Mouse (Mus musculus) heart, postnatal 10 days (tissue): Measurements from ENCODE around the gene Hnrnpl. TPM values are rescaled to one million over a fixed set of nuclear protein-coding genes. Genes with fewer than 3 reads are reported as not detected.
A peak's percentile ranks its signal among the peaks of the same experiment; 100 is the strongest.

Source experiments
- DNase-seq, 2 experiments: peaks; one replicate each; pipeline ENCODE4 v3.0.0; 2021
- intact Hi-C: fragments of 180-260 bp; cut with DNase I; formaldehyde crosslinking; loops from one replicate; pipeline ENCODE4 v1.15.1; 2025
- total RNA-seq, 2 experiments: library from RNA; stranded (reverse); gene quantifications; 2 replicates each; pipeline ENCODE4 v1.2.3; 2021

Gene Hnrnpl
- total RNA-seq, 2 experiments from 2014 or later = 423 to 428 TPM

- intact Hi-C loops = loop anchor here (1.0 kb wide), 1 partner anchor 10 kb away; no protein-coding TSS in a partner anchor
Observed at GRCm38 (mm10) chr7:28822993-28823903, 14.9 kb downstream of the Hnrnpl start.

GRCm38 (mm10) chr7:28823932-28824331 is 15.6 kb downstream of the Hnrnpl start:
- intact Hi-C loops = loop anchor here (1.0 to 2.0 kb wide), 2 partner anchors 11 to 15 kb away; partner anchors contain the start of gene Hnrnpl
- DNase-seq = no peak

More at GRCm38 (mm10) chr7:28822993-28823903, 14.9 kb downstream of the Hnrnpl start:
- peak in 1 of 2 experiments; percentile 38 for DNase-seq

GRCm38 (mm10) chr7:28824941-28825685 is 16.8 kb downstream of the Hnrnpl start, which contains the start of gene Ech1:
Gene Ech1, plus strand, starts transcription at chr7:28825217.
- peak; percentile 95 for DNase-seq
- intact Hi-C loops = loop anchor here (2.0 kb wide), 1 partner anchor 16 kb away; the partner anchor contains the start of gene Hnrnpl

- intact Hi-C loops = loop anchor here (2.0 kb wide), 3 partner anchors 17 to 41 kb away; partner anchors contain the start of gene Hnrnpl
Observed at GRCm38 (mm10) chr7:28825686-28826401, 17.5 kb downstream of the Hnrnpl start.

GRCm38 (mm10) chr7:28826402-28826772 is 18.0 kb downstream of the Hnrnpl start:
- intact Hi-C loops = loop anchor here (2.0 kb wide), 2 partner anchors 32 to 40 kb away; no protein-coding TSS in a partner anchor
- peak in 1 of 2 experiments; percentile 32 for DNase-seq

More at GRCm38 (mm10) chr7:28825686-28826401, 17.5 kb downstream of the Hnrnpl start:
- DNase-seq = peak; percentile 67 to 72

- DNase-seq = peak in 1 of 2 experiments; percentile 71
- intact Hi-C loops = loop anchor here (1.0 to 2.0 kb wide), 3 partner anchors 14 to 39 kb away; no protein-coding TSS in a partner anchor
Observed at GRCm38 (mm10) chr7:28827338-28827737, 19.0 kb downstream of the Hnrnpl start.

- DNase-seq = peak; percentile 80 to 81
Observed at GRCm38 (mm10) chr7:28829821-28830220, 21.5 kb downstream of the Hnrnpl start.

GRCm38 (mm10) chr7:28830981-28831380 is 22.6 kb downstream of the Hnrnpl start:
- intact Hi-C loops = no loop called here
- peak in 1 of 2 experiments; percentile 50 for DNase-seq

More at GRCm38 (mm10) chr7:28829821-28830220, 21.5 kb downstream of the Hnrnpl start:
- intact Hi-C loops = no loop called here

GRCm38 (mm10) chr7:28831411-28832125 is 23.2 kb downstream of the Hnrnpl start:
- intact Hi-C loops = no loop called here
- peak in 1 of 2 experiments; percentile 12 for DNase-seq

GRCm38 (mm10) chr7:28832137-28832536 is 23.8 kb downstream of the Hnrnpl start:
- peak in 1 of 2 experiments; percentile 13 for DNase-seq
- intact Hi-C loops = no loop called here

GRCm38 (mm10) chr7:28833723-28834347 is 25.5 kb downstream of the Hnrnpl start, which contains the start of gene Lgals4:
Gene Lgals4, plus strand, starts transcription at chr7:28833854.
- DNase-seq = peak in 1 of 2 experiments; percentile 26
- intact Hi-C loops = no loop called here

GRCm38 (mm10) chr7:28836936-28837335 is 28.6 kb downstream of the Hnrnpl start:
- intact Hi-C loops = no loop called here

GRCm38 (mm10) chr7:28838331-28838730 is 30.0 kb downstream of the Hnrnpl start:
- no peak for DNase-seq
- intact Hi-C loops = no loop called here

More at GRCm38 (mm10) chr7:28836936-28837335, 28.6 kb downstream of the Hnrnpl start:
- no peak for DNase-seq

- no peak for DNase-seq
- intact Hi-C loops = no loop called here
Observed at GRCm38 (mm10) chr7:28847273-28847672, 38.9 kb downstream of the Hnrnpl start.

- intact Hi-C loops = no loop called here
- DNase-seq = peak in 1 of 2 experiments; percentile 35
Observed at GRCm38 (mm10) chr7:28849700-28850236, 41.4 kb downstream of the Hnrnpl start.

GRCm38 (mm10) chr7:28850642-28851041 is 42.3 kb downstream of the Hnrnpl start:
- intact Hi-C loops = no loop called here
- DNase-seq = no peak

- no peak for DNase-seq
- intact Hi-C loops = no loop called here
Observed at GRCm38 (mm10) chr7:28859953-28860352, 51.6 kb downstream of the Hnrnpl start.

- intact Hi-C loops = no loop called here
- no peak for DNase-seq
Observed at GRCm38 (mm10) chr7:28860898-28861297, 52.6 kb downstream of the Hnrnpl start.
